Mouse (Mus musculus): ENCODE data around the gene Thumpd2. TPM values are rescaled to one million over a fixed set of nuclear protein-coding genes. Genes with fewer than 3 reads are reported as not detected.

Thumpd2 gene
- polyA plus RNA-seq (2015; fragmentation: Nextera tagmentation; extraction: Ambion mirVana), result 8.7 TPM in 2 replicates

DNA sequence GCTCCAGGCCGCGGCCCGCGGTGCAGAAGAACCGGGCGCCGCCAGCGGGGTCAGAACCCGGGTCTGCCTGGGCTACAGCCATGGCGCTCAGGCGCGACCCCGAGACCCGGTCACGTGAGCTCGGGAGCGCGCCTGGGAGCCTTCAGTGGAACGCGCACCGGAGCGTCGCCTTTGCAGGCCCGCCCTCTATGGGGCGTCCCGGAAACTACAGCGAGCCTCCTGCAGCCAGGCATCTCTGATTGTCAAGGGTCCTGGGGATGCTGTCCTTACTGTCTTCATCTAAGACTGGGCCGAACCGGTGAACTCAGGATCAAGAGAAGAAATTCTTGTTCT lies at the start of gene Thumpd2:
Gene Thumpd2, minus strand, starts transcription at position 104 of the 333 bp plus-strand sequence.
- H3K27me3 ChIP-seq, result no peaks in the 10 kb centered on the region
- peak within 1 kb of the TSS; percentile 84 for H3K4me3 ChIP-seq (replicated peaks)
- ATAC-seq, result peak; percentile 95
- H3K9ac ChIP-seq (replicated peaks), result peak within 1 kb of the TSS; percentile 91
- H3K27ac ChIP-seq, result peak within 1 kb of the TSS; percentile 64; the same call in 1 of the 2 replicates
- H3K36me3 ChIP-seq, result peaks cover 10% of the 10 kb centered on the region
- H3K4me2 ChIP-seq (replicated peaks), result peak within 1 kb of the TSS; percentile 68
- H3K9me3 ChIP-seq, result no peaks in the 10 kb centered on the region
- 2% methylated on average over 29 of the region's 29 CpGs for WGBS
- peaks cover 9% of the 10 kb centered on the region for H3K4me1 ChIP-seq (replicated peaks)

DNA sequence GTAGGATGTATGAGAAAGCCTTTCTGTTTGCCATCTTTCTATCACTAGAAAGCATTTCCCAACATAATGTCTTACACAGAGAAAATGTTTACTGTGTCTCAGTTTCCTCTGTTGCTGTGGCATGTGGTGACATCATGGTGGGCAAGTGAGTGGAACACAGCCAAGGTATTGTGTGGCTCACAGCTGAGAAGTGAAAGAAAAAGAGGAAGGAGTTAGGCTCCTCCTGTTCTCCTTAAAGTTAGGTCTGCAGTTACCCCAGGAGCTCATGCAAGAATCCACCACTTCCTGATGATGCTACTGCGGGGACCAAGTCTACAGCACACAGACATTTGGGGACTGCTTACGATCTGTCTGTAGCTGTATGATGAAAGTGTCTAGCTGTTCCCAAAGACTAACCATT lies 39.4 kb upstream of the Thumpd2 start:
- Histone ChIP-seq H3K27ac (no peak overlapping the region), H3K9me3 (no peaks in the 10 kb centered on the region), H3K9ac (replicated peaks) (no peak overlapping the region), H3K4me1 (replicated peaks) (no peaks in the 10 kb centered on the region), H3K4me2 (replicated peaks) (no peak overlapping the region), H3K4me3 (replicated peaks) (no peak overlapping the region), H3K36me3 (no peaks in the 10 kb centered on the region), H3K27me3 (no peaks in the 10 kb centered on the region)
- no peak for ATAC-seq
- WGBS, result 90% methylated on average over 2 of the region's 2 CpGs

- no peak for ATAC-seq
- no peak overlapping the region for H3K4me3 ChIP-seq (replicated peaks)
- WGBS, result 78% methylated on average over 8 of the region's 8 CpGs
- no peaks in the 10 kb centered on the region for H3K36me3 ChIP-seq
- H3K27me3 ChIP-seq, result no peaks in the 10 kb centered on the region
- H3K4me2 ChIP-seq (replicated peaks), result no peak overlapping the region
- H3K4me1 ChIP-seq (replicated peaks), result no peaks in the 10 kb centered on the region
- no peak overlapping the region for H3K27ac ChIP-seq
- H3K9ac ChIP-seq (replicated peaks), result no peak overlapping the region
- no peaks in the 10 kb centered on the region for H3K9me3 ChIP-seq
These were observed 38.0 kb upstream of the Thumpd2 start for GRCm38 (mm10) chr17:81102866-81103265.

GRCm38 (mm10) chr17:81098444-81098843 lies 33.6 kb upstream of the Thumpd2 start:
- Histone ChIP-seq H3K27ac (no peak overlapping the region), H3K9ac (replicated peaks) (no peak overlapping the region), H3K4me3 (replicated peaks) (no peak overlapping the region)

DNA sequence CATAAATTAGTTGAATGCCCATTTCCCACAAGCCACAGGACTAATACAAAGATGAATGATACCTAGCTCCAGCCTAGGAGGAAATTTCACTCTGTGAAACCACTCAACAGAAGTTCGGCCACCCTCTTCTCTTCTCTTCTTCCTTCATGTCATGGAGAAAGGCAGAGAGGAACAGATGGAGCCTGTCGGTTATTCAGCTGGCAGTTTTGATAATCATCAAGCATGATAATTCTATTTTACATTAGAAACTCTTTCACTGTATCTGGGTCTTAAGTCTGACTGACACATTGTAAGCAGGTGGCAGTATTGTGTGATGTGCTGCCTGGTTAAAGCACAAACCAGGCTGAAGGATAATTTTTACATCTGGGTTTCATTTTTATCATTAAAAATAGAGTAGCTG lies 31.6 kb upstream of the Thumpd2 start:
- no peaks in the 10 kb centered on the region for H3K36me3 ChIP-seq
- no peak overlapping the region for H3K27ac ChIP-seq
- no peak overlapping the region for H3K4me2 ChIP-seq (replicated peaks)
- no peaks in the 10 kb centered on the region for H3K9me3 ChIP-seq
- no peak for ATAC-seq
- H3K4me3 ChIP-seq (replicated peaks), result no peak overlapping the region
- no peak overlapping the region for H3K9ac ChIP-seq (replicated peaks)
- 63% methylated on average over 2 of the region's 2 CpGs for WGBS
- 0 out of 2 replicates have a peak, but pooled peaks cover 7% of the 10 kb centered on the region for H3K4me1 ChIP-seq (replicated peaks)
- no peaks in the 10 kb centered on the region for H3K27me3 ChIP-seq

More at GRCm38 (mm10) chr17:81098444-81098843, 33.6 kb upstream of the Thumpd2 start:
- Histone ChIP-seq H3K27me3 (no peaks in the 10 kb centered on the region), H3K4me1 (replicated peaks) (0 out of 2 replicates have a peak, but pooled peaks cover 7% of the 10 kb centered on the region), H3K36me3 (no peaks in the 10 kb centered on the region), H3K9me3 (no peaks in the 10 kb centered on the region), H3K4me2 (replicated peaks) (no peak overlapping the region)
- ATAC-seq, result no peak

GRCm38 (mm10) chr17:81092794-81093193 lies 27.9 kb upstream of the Thumpd2 start:
- Histone ChIP-seq H3K9ac (replicated peaks) (no peak overlapping the region), H3K27me3 (no peaks in the 10 kb centered on the region), H3K36me3 (no peaks in the 10 kb centered on the region), H3K9me3 (no peaks in the 10 kb centered on the region), H3K4me2 (replicated peaks) (no peak overlapping the region), H3K4me3 (replicated peaks) (no peak overlapping the region), H3K27ac (no peak overlapping the region), H3K4me1 (replicated peaks) (0 out of 2 replicates have a peak, but pooled peaks cover 7% of the 10 kb centered on the region)
- 95% methylated on average over 5 of the region's 5 CpGs for WGBS
- no peak for ATAC-seq

- no peaks in the 10 kb centered on the region for H3K27me3 ChIP-seq
- no peaks in the 10 kb centered on the region for H3K4me1 ChIP-seq (replicated peaks)
- H3K9ac ChIP-seq (replicated peaks), result no peak overlapping the region
- no peak overlapping the region for H3K27ac ChIP-seq
- WGBS, result 44% methylated on average over 3 of the region's 3 CpGs
- no peak overlapping the region for H3K4me3 ChIP-seq (replicated peaks)
- H3K4me2 ChIP-seq (replicated peaks), result no peak overlapping the region
- no peaks in the 10 kb centered on the region for H3K9me3 ChIP-seq
- H3K36me3 ChIP-seq, result no peaks in the 10 kb centered on the region
- no peak for ATAC-seq
These were observed 24.0 kb upstream of the Thumpd2 start for GRCm38 (mm10) chr17:81088866-81089265.

DNA sequence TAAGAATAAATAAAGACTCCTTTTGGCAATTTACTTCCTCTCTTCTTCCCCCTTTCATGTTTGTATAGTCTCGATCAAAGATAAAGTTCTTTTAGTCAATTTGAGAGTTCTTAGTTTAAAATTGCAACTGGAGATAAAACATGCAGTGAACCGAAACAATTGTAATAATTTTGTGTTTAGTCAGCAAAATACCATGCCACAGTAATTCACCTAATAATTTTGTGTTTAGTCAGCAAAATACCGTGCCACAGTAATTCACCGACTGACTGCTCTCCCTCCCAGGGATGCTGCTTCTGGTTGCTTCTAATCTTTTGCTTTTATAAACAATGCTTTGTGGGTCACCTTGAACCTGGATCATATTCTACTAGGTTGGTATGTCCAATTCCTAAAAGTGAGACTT lies 22.9 kb upstream of the Thumpd2 start:
- H3K9me3 ChIP-seq, result no peaks in the 10 kb centered on the region
- no peak overlapping the region for H3K27ac ChIP-seq
- no peak overlapping the region for H3K4me3 ChIP-seq (replicated peaks)
- no peak for ATAC-seq
- WGBS, result 89% methylated on average over 4 of the region's 4 CpGs
- H3K9ac ChIP-seq (replicated peaks), result no peak overlapping the region
- no peaks in the 10 kb centered on the region for H3K36me3 ChIP-seq
- H3K27me3 ChIP-seq, result no peaks in the 10 kb centered on the region
- H3K4me1 ChIP-seq (replicated peaks), result no peaks in the 10 kb centered on the region
- no peak overlapping the region for H3K4me2 ChIP-seq (replicated peaks)

- 21% methylated on average over 28 of the region's 28 CpGs for WGBS
- Histone ChIP-seq H3K36me3 (peaks cover 10% of the 10 kb centered on the region), H3K4me2 (replicated peaks) (peak overlapping the region; percentile 68), H3K27me3 (no peaks in the 10 kb centered on the region), H3K9ac (replicated peaks) (peak overlapping the region; percentile 91), H3K9me3 (no peaks in the 10 kb centered on the region), H3K4me1 (replicated peaks) (peaks cover 9% of the 10 kb centered on the region), H3K4me3 (replicated peaks) (peak overlapping the region; percentile 84), H3K27ac (peak overlapping the region; percentile 64; the same call in 1 of the 2 replicates)
- peak; percentile 91 for ATAC-seq
These were observed 453 bp downstream of the Thumpd2 start for GRCm38 (mm10) chr17:81064279-81064978.

DNA sequence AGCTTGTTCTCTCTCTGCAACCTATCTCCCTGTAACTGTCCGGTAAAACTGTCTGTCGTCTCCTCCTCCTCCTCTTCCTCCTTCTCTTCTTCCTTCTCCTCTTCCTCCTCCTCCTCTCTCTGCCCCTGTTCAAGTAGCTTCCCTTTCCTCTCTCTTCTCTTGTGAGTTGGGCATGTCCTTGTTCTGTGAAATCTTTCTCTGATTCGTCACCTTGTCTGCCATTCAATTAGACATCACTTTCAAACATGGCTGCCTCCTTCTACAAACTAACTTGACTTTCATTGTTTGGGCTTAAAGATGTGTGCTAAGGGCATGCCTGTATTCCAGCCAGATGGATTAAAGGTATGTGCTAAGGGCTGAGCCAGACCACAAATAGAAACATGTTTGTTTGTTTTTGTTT lies 1.5 kb downstream of the Thumpd2 start:
- H3K4me2 ChIP-seq (replicated peaks), result no peak overlapping the region
- H3K36me3 ChIP-seq, result peaks cover 10% of the 10 kb centered on the region
- no peak overlapping the region for H3K9ac ChIP-seq (replicated peaks)
- H3K4me1 ChIP-seq (replicated peaks), result peaks cover 9% of the 10 kb centered on the region
- no peaks in the 10 kb centered on the region for H3K27me3 ChIP-seq
- H3K9me3 ChIP-seq, result no peaks in the 10 kb centered on the region
- WGBS, result 94% methylated on average over 3 of the region's 3 CpGs
- no peak for ATAC-seq
- no peak overlapping the region for H3K27ac ChIP-seq
- no peak overlapping the region for H3K4me3 ChIP-seq (replicated peaks)

- H3K27ac ChIP-seq, result no peak overlapping the region
- H3K4me1 ChIP-seq (replicated peaks), result peaks cover 9% of the 10 kb centered on the region
- H3K4me3 ChIP-seq (replicated peaks), result no peak overlapping the region
- H3K9ac ChIP-seq (replicated peaks), result no peak overlapping the region
- H3K36me3 ChIP-seq, result peaks cover 10% of the 10 kb centered on the region
- no peaks in the 10 kb centered on the region for H3K27me3 ChIP-seq
- no peak for ATAC-seq
- H3K9me3 ChIP-seq, result no peaks in the 10 kb centered on the region
- H3K4me2 ChIP-seq (replicated peaks), result no peak overlapping the region
- WGBS, result 84% methylated on average over 6 of the region's 6 CpGs
These were observed 2.5 kb downstream of the Thumpd2 start for GRCm38 (mm10) chr17:81062349-81062871.

DNA sequence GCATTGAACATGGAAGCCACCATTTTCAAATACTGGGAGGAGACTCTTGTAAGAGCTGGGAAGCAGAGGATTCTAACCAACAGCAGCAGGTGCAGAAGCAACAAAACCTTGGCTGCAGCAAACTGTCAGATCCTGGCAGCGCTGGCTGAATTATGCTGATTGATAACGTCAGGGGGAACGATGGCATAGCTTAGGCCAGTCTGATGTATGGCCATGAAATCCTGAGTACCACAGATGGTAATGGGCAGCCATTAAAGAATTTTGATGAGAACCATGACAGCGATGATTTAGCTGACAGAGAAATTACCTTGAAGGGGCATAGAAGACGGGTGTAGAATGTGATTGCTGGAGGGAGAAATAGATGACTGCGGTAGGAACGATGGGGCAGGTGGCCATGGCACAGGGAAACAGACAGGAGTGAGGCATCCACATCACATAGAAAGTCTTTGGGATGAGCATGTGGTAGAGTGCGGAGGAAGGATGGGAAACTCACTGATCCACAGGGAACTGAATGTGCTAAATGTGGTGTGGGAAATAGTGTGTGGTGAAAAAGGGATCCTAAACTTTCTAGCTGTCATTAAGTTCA lies 8.0 kb downstream of the Thumpd2 start:
- 82% methylated on average over 8 of the region's 8 CpGs for WGBS
- Histone ChIP-seq H3K4me2 (replicated peaks) (no peak overlapping the region), H3K4me1 (replicated peaks) (no peaks in the 10 kb centered on the region; the same call in 1 of the 2 replicates), H3K36me3 (peaks cover 29% of the 10 kb centered on the region), H3K9ac (replicated peaks) (no peak overlapping the region), H3K4me3 (replicated peaks) (no peak overlapping the region), H3K27me3 (no peaks in the 10 kb centered on the region), H3K27ac (no peak overlapping the region), H3K9me3 (no peaks in the 10 kb centered on the region)
- no peak for ATAC-seq

Measured in midbrain, embryonic 13.5 days (tissue).